Comparison of ENCODE assay signal across 11 mouse cellular contexts in the genomic region with DNA sequence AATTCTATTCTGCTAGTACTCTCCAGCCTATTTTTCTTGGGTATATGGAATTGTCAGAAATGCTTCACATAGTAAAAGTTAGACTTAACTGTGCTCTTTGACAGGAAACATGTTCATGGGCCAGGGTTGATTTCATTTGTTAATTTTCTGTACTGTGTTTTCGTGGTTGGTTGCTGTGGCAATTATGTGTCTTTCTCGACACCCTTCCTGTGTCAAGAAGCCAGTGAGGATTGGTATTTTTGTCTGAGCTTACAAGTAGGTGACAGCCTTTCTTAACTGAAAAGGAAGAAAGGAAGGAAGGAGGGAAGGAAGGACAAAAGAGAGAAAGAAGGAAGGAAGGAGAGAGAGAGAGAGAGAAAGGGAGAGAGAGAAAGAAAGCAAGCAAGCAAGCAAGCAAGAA.
DNase-seq lines count a peak whose midpoint lies in the region; ATAC-seq and TF ChIP-seq lines count a peak whose summit lies in the region.
"Had no signal": no experiment of that assay in that cellular context is flagged by ENCODE, and none has a peak within 500 bp of the region (broad histone marks: within the 10 kb centered on the region; RNA-seq: fewer than 3 reads in every experiment).

No protein-coding gene starts in this region.

- peaks cover 81% of the 10 kb centered on the region for H3K36me3 ChIP-seq in heart, adult 2 months (ENCODE audit: control insufficient read depth, insufficient read depth, low read length)
- H3K36me3 ChIP-seq: embryonic facial prominence, embryonic 12.5 days; midbrain, embryonic 12.5 days had no signal

- H3K79me2 ChIP-seq in heart, adult 2 months (replicated peaks; ENCODE audit: control insufficient read depth, insufficient read depth, low read length): peaks cover 13% of the 10 kb centered on the region

- TF ChIP-seq POLR2A in heart, adult 2 months (IDR thresholded peaks at IDR 0.05; ENCODE audit: insufficient read depth, low read depth, low read length): no peak

- H3K9ac ChIP-seq in heart, adult 2 months (ENCODE audit: low read depth, low read length): peak overlapping the region; percentile 62; the same call in 1 of the 2 replicates
- H3K9ac ChIP-seq: embryonic facial prominence, embryonic 12.5 days; midbrain, embryonic 12.5 days had no signal

- no peak for DNase-seq in heart, adult 2 months
- no peak for DNase-seq in heart, postnatal 14 days
- DNase-seq in left cerebral cortex, adult 2 months (ENCODE audit: extremely low spot score in 1 of 2, low spot score in 2 of 2): no peak
- DNase-seq in left cerebral cortex, postnatal 14 days (ENCODE audit: low spot score in 2 of 2): no peak
- DNase-seq in natural killer cell, adult 2 months (ENCODE audit: low spot score in 2 of 2): peak; percentile 27 to 56
- DNase-seq in kidney, adult 18-20 months: no peak
- DNase-seq in layer of hippocampus, adult 9-10 months (ENCODE audit: low spot score): no peak
- DNase-seq: kidney, postnatal 10 days had no signal

- TF ChIP-seq EP300 in heart, adult 2 months (IDR thresholded peaks at IDR 0.05; ENCODE audit: insufficient read depth, low read depth, low read length): no peak

- H3K4me1 ChIP-seq in heart, adult 2 months (ENCODE audit: control insufficient read depth, insufficient read depth, low read length): peaks cover 38% of the 10 kb centered on the region
- H3K4me1 ChIP-seq: midbrain, embryonic 12.5 days had no signal

- peak overlapping the region; percentile 87 for H3K27ac ChIP-seq in heart, adult 2 months
- H3K27ac ChIP-seq in left cerebral cortex, adult 2 months: peak overlapping the region; percentile 80
- H3K27ac ChIP-seq: embryonic facial prominence, embryonic 12.5 days; midbrain, embryonic 12.5 days had no signal

- TF ChIP-seq CTCF in heart, adult 2 months (IDR thresholded peaks at IDR 0.05): no peak
- no peak for TF ChIP-seq CTCF in left cerebral cortex, adult 2 months (IDR thresholded peaks at IDR 0.05)

- intact Hi-C loops in heart, adult 2 months (cut with DNase I): no loop called here
- intact Hi-C loops in heart, postnatal 14 days (cut with DNase I): loop anchor here (5.0 kb wide), 2 partner anchors 49 to 74 kb away; no protein-coding TSS in a partner anchor
- intact Hi-C loops in left cerebral cortex, adult 2 months (cut with DNase I): no loop called here
- intact Hi-C loops in left cerebral cortex, postnatal 14 days (cut with DNase I): no loop called here

- H3K27me3 ChIP-seq in heart, adult 2 months (ENCODE audit: control insufficient read depth, insufficient read depth, low read length): no peaks in the 10 kb centered on the region
- H3K27me3 ChIP-seq: embryonic facial prominence, embryonic 12.5 days; midbrain, embryonic 12.5 days had no signal

- H3K4me3 ChIP-seq in heart, adult 2 months: peak overlapping the region; percentile 22; the same call in 1 of the 2 replicates
- peak overlapping the region; percentile 32; the same call in 1 of the 2 replicates for H3K4me3 ChIP-seq in left cerebral cortex, adult 2 months
- H3K4me3 ChIP-seq: embryonic facial prominence, embryonic 12.5 days; midbrain, embryonic 12.5 days had no signal

- under 1% methylated on average over 2 of the region's 2 CpGs for WGBS in heart, adult 2 months

- ATAC-seq in activated CD4-positive, CD25-positive, alpha-beta regulatory T cell, adult 4 months: peak; percentile 44

Comparison
In these comparisons a context has a peak if more than half of its experiments do, and no peak if none do; other contexts are left out.
1. DNase-seq: peak in natural killer cell, adult 2 months (2 of 2); none in heart, adult 2 months (0 of 2), heart, postnatal 14 days (0 of 2), left cerebral cortex, adult 2 months (0 of 2), left cerebral cortex, postnatal 14 days (0 of 2), kidney, adult 18-20 months (single experiment) and layer of hippocampus, adult 9-10 months (single experiment).